8 mouse cellular contexts compared by ENCODE assay signal in genomic region chr10:40141016-40141851, GRCm38 (mm10). TPM values are rescaled to one million over a fixed set of nuclear protein-coding genes. Genes with fewer than 3 reads are reported as not detected.
DNase-seq lines count a peak whose midpoint lies in the region.

No protein-coding gene starts in this region.

- no peaks in the 10 kb centered on the region for H3K36me3 ChIP-seq in midbrain, embryonic 10.5 days

- peak; percentile 15 to 29 for DNase-seq in right cerebral cortex, adult 2 months (ENCODE audit: low spot score in 2 of 2)
- no peak for DNase-seq in right cerebral cortex, postnatal 4 days
- peak; percentile 32 for DNase-seq in cerebellum, adult 8-10 months
- DNase-seq in heart, adult 8-10 months (ENCODE audit: low spot score): peak; percentile 43
- peak; percentile 31 for DNase-seq in kidney, adult 9 months
- peak; percentile 13 for DNase-seq in midbrain, embryonic 10.5 days (ENCODE audit: low spot score)
- peak; percentile 44 for DNase-seq in thymus, postnatal 25 days
- DNase-seq in left cerebral cortex, adult 11 months (ENCODE audit: low spot score): no peak

- no peaks in the 10 kb centered on the region for H3K9me3 ChIP-seq in midbrain, embryonic 10.5 days (replicated peaks)

- peaks cover 30% of the 10 kb centered on the region for H3K27me3 ChIP-seq in midbrain, embryonic 10.5 days (ENCODE audit: low read depth, poor library complexity, severe bottlenecking)

- peak overlapping the region; percentile 74 for H3K4me3 ChIP-seq in midbrain, embryonic 10.5 days

- peaks cover 15% of the 10 kb centered on the region for H3K4me1 ChIP-seq in midbrain, embryonic 10.5 days

- 27% methylated on average over 27 of the region's 27 CpGs for WGBS in midbrain, embryonic 10.5 days

- H3K27ac ChIP-seq in midbrain, embryonic 10.5 days (replicated peaks): peak overlapping the region; percentile 85

RNA-seq across cellular contexts. Expression of gene Slc16a10, which starts 0.8 kb away (rescaled TPM):
- total RNA-seq in heart, adult 8-10 months (2022): 10 to 100 TPM; 19.3 to 24.6 (median 19.9) TPM
- polyA plus RNA-seq in midbrain, embryonic 10.5 days (2016; fragmentation: Nextera tagmentation; extraction: Ambion mirVana): 5.0 and 6.4 TPM in 2 replicates

Comparison
In these comparisons a context has a peak if more than half of its experiments do, and no peak if none do; other contexts are left out.
1. DNase-seq: peak in right cerebral cortex, adult 2 months (2 of 2), cerebellum, adult 8-10 months (single experiment), heart, adult 8-10 months (single experiment), kidney, adult 9 months (single experiment), midbrain, embryonic 10.5 days (single experiment) and thymus, postnatal 25 days (single experiment); none in right cerebral cortex, postnatal 4 days (single experiment) and left cerebral cortex, adult 11 months (single experiment).